Mouse (Mus musculus) layer of hippocampus, adult 18-20 months (tissue): Measurements from ENCODE around the gene Bcam. TPM values are rescaled to one million over a fixed set of nuclear protein-coding genes. Genes with fewer than 3 reads are reported as not detected.

ENCODE experiments used
- DNase-seq, 2 experiments: peaks; one replicate each; pipeline ENCODE4 v3.0.0; 2022; ENCODE audit warnings: low spot score in 2 of 2
- total RNA-seq, 2 experiments: library from RNA; stranded (reverse); gene quantifications; 2 replicates each; pipeline ENCODE4 v1.2.3; 2021

The Bcam gene
- total RNA-seq, 2 experiments from 2014 or later, result 12.4 to 12.9 TPM

- DNase-seq, result no peak
These were observed 16.8 kb downstream of the Bcam start for GRCm38 (mm10) chr7:19754065-19754464.

GRCm38 (mm10) chr7:19753587-19753986 lies 17.2 kb downstream of the Bcam start:
- no peak for DNase-seq

GRCm38 (mm10) chr7:19752652-19753051 lies 18.2 kb downstream of the Bcam start:
- DNase-seq, result no peak

- no peak for DNase-seq
These were observed 19.8 kb downstream of the Bcam start for GRCm38 (mm10) chr7:19751070-19751383.

- DNase-seq, result peak; percentile 73 to 76
These were observed 20.4 kb downstream of the Bcam start, which contains the start of gene Nectin2 for GRCm38 (mm10) chr7:19750217-19751069. Gene Nectin2 (minus strand): TSS chr7:19750483.

GRCm38 (mm10) chr7:19749389-19750216 lies 21.2 kb downstream of the Bcam start:
- peak; percentile 77 to 90 for DNase-seq

GRCm38 (mm10) chr7:19748219-19749195 lies 22.3 kb downstream of the Bcam start:
- no peak for DNase-seq

- no peak for DNase-seq
These were observed 23.2 kb downstream of the Bcam start for GRCm38 (mm10) chr7:19747420-19748218.

- no peak for DNase-seq
These were observed 24.2 kb downstream of the Bcam start for GRCm38 (mm10) chr7:19746426-19747201.

- DNase-seq, result no peak
These were observed 24.8 kb downstream of the Bcam start for GRCm38 (mm10) chr7:19745971-19746370.

GRCm38 (mm10) chr7:19744590-19745385 lies 26.0 kb downstream of the Bcam start:
- DNase-seq, result no peak

- DNase-seq, result no peak
These were observed 27.0 kb downstream of the Bcam start for GRCm38 (mm10) chr7:19743791-19744190.

GRCm38 (mm10) chr7:19742468-19742867 lies 28.3 kb downstream of the Bcam start:
- DNase-seq, result no peak

GRCm38 (mm10) chr7:19741329-19742031 lies 29.3 kb downstream of the Bcam start:
- no peak for DNase-seq

GRCm38 (mm10) chr7:19740269-19740668 lies 30.5 kb downstream of the Bcam start:
- DNase-seq, result no peak

GRCm38 (mm10) chr7:19738771-19739170 lies 32.0 kb downstream of the Bcam start:
- DNase-seq, result no peak

GRCm38 (mm10) chr7:19736389-19737057 lies 34.3 kb downstream of the Bcam start:
- DNase-seq, result no peak
